Mouse (Mus musculus): Measurements from ENCODE around the gene Cox14.
A peak's percentile ranks its signal among the peaks of the same experiment; 100 is the strongest.
"Not testable (repeated sequence)": the region's sequence is repeated elsewhere in the genome, so short reads cannot be mapped to it uniquely, and the experiment has no call there.

Gene Cox14

DNA sequence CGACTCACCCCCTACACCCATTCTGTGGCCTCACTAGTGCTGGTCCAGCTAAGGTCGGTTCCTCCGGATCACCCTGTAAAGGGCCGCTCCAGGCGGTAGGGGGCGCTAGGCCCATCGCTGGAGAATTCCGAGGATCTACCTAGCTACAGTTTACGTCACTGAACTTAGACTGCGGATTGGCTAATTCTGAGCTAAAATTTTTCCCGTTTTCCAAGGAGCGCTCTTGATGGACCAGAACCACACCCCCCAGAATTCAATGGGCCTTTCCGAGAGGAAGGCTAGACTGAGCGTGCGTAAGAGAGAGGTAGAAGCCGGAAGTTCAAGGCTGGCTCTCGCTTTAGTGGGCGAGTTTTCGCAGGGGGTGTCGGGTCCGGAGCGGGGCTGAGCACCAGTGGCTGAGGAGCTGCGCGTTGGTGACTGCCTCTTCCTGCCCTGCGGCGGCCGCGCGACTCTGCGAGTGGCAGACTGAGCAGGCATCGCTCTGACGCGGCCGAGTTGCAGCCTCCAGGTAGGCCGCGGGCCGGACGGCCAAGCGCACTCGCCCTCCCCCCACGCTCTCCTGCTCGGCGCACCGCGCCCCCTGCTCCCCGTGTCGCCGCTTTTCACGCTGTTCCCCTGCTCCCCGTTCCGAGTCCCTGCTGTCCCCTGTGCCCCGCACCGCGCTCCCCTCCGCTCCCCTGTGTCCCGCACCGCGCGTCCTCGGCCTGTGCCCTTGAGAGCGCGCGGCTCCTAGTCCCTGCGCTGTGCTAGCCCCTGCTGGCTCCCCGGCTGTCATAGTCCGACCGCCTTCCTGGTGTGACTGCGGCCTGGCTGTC lies at the start of gene Cox14:
Gene Cox14 (plus strand): TSS at position 278 of the 815 bp plus-strand sequence.
- DNase-seq (ENCODE audit: low spot score) = peak; percentile 98

DNA sequence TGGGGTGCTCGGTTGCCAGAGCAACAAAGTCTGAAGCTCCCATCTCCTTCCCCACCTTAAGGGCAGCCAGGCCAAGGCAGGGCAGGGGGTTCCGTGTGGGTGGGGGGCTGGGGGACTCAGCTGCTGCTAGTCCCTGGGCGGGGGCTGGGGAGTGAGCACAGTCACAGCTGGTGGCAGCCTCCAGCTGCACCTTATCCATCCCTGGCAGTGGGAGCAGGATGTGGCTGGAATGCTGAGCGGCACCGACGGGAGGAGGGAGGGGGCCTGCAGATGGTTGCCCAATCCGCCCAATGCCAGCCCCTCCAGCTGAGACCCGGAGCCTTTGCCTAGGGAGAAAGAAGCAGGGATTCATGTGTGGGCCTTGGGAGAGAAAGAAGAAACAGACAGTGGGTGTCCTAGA lies 48.3 kb upstream of the Cox14 start:
- DNase-seq (ENCODE audit: low spot score) = no peak

GRCm38 (mm10) chr15:99678063-99678800 lies 47.2 kb upstream of the Cox14 start:
- DNase-seq (ENCODE audit: low spot score) = peak; percentile 41

DNA sequence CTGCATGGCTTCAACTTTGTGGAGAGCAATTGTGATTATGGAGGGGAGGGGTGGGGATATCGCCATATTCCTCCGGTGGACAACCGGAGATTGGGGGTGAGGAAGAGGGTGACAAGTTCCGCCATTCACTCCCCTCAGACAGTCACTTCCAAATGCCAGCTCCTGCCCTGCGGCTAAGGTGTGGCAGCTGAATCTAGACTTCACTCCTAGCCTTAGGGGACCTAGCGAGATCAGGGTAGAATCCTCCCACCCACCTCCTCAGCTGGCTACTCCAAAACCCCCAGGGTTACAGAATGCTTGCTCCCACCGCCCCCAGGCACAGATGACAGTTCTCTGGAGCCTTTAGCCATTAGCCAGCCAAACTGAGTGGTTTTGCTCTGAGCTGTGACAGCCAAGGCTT lies 46.4 kb upstream of the Cox14 start:
- DNase-seq (ENCODE audit: low spot score) = no peak

- peak; percentile 39 for DNase-seq (ENCODE audit: low spot score)
These were observed 42.5 kb upstream of the Cox14 start for GRCm38 (mm10) chr15:99682880-99683279.

- no peak for DNase-seq (ENCODE audit: low spot score)
These were observed 41.3 kb upstream of the Cox14 start for GRCm38 (mm10) chr15:99684156-99684555.

- peak; percentile 42 for DNase-seq (ENCODE audit: low spot score)
These were observed 36.7 kb upstream of the Cox14 start for GRCm38 (mm10) chr15:99688712-99689111.

DNA sequence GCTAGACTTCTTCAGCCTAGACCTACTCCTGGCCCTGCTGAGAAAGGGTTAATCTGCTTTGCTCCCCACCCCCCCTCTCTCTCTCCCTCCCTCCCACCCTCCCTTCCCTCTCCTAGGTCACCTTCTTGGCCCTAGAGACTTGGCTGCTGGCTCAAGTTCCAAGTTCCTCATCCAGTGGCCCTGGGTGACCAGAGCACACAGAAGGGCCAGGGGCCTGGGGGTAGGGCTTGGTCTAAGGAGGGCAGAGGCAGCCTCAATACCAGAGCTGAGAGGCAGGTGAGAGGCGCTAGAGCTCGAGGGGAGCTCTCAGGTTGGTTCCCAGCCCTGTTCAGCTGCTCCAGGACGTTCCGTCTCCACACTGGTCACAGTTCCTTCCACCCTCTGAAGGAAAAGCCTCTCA lies 34.5 kb upstream of the Cox14 start:
- no peak for DNase-seq (ENCODE audit: low spot score)

- DNase-seq (ENCODE audit: low spot score) = no peak
These were observed 33.4 kb upstream of the Cox14 start for GRCm38 (mm10) chr15:99691976-99692375.

- DNase-seq (ENCODE audit: low spot score) = no peak
These were observed 28.1 kb upstream of the Cox14 start for GRCm38 (mm10) chr15:99697309-99697708.

DNA sequence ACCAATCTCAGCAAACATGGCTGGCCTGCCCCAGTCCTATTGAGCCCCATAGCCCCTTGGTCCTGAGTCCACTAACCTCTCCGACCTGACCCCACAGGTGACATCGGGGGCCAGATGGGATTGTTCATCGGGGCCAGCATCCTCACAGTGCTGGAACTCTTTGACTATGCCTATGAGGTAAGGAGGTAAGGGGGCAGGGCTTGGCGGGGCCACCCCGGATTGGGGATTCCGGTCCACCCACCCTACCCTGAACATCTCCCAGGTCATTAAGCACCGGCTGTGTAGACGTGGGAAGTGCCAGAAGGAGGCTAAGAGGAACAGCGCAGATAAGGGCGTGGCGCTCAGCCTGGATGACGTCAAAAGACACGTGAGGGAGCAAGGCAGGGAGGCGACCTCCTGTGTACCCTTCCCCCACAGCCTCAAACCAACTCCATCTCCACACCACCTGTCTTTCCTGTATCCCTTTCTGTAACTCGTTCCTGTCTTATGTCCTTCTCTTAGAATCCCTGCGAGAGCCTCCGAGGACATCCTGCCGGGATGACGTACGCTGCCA lies 26.8 kb upstream of the Cox14 start:
- DNase-seq (ENCODE audit: low spot score) = no peak

DNA sequence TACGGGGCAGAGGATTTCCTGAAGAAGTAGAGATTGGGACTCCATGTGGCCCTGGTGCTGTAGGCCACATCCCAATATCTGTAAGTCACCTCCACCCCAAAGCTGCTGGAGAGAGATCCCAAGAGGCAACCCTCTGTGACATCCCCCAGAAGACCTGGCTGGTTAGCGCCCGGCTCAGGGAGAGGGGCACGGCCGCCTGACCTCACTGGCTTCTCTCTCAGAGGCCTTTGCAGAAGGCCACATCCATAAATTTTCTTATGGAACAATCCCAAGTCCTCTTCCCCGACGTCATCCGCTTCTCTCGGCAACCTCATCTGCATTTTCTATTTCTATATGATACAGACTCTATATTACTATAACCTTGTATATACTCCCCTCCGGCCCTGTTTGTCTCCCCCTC lies 25.7 kb upstream of the Cox14 start:
- no peak for DNase-seq (ENCODE audit: low spot score)

- no peak for DNase-seq (ENCODE audit: low spot score)
These were observed 25.0 kb upstream of the Cox14 start for GRCm38 (mm10) chr15:99700219-99701106.

DNA sequence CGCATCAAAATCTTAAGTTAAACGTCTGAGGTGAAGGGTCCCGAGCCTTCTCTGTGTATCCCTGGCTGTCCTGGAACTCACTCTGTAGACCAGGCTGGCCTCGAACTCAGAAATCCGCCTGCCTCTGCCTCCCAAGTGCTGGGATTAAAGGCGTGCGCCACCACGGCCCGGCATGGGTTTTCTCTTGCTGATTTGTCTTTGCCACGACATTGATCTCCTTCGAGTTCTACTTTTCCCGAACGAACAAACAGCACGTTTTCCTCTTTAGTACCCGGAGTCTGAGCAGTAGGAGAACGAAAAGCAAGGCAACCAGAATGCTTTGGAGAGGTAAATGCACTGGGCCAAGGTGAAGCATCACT lies 23.8 kb upstream of the Cox14 start:
- DNase-seq (ENCODE audit: low spot score) = not testable (repeated sequence)

- peak; percentile 90 for DNase-seq (ENCODE audit: low spot score)
These were observed 23.2 kb upstream of the Cox14 start, which contains the start of gene Smarcd1 for GRCm38 (mm10) chr15:99701999-99702900. TSS of gene Smarcd1 (plus strand) at chr15:99702129.

GRCm38 (mm10) chr15:99703104-99703503 lies 22.3 kb upstream of the Cox14 start:
- no peak for DNase-seq (ENCODE audit: low spot score)

GRCm38 (mm10) chr15:99703676-99704040 lies 21.8 kb upstream of the Cox14 start:
- DNase-seq (ENCODE audit: low spot score) = no peak

DNA sequence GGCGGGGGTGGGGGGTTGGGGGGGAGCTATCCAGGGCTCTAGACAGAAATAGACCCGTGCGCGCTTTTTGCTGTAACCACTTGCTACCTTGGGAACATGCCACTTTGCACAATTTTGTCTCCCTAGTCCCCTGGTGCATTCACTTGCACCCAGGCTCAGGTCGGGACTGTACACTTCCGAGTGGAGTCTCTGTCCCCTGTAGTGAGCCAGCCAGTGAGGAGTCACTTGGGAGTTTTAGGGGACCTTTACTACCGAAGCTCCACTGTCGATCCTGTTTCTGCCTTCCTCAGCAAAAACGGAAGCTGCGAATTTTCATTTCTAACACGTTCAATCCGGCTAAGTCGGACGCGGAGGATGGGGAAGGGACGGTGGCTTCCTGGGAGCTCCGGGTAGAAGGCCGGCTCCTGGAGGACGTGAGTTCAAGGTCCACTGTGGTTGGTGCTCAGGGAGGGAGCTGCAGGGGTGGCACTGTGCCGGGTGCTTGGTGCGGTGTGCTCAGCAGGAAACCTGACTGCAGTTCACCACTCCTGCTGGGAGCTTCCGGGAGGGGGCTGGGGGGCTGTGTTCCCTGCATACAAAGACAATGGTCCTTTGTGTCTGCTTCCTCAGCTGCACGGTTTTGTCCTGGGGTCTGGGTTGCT lies 21.3 kb upstream of the Cox14 start:
- no peak for DNase-seq (ENCODE audit: low spot score)

DNA sequence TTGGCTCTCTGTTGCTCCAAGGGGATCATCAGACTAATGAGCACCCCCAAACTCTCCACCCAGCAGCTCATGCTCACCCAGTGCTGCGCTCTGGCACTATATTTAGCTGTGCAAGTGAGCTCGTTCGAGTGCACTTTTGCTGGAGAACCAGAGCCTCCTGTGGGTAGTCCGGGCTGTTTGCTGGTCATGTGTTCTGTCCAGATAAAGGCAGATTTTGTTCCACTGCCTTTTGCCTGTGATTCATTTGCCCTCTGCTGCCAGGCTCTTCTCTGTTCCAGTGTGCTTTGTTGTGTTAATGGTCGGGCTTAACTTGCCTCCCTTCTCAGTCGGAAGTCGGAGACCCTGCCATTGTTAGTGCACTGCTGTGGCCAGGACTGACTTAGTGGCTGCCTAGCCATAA lies 20.5 kb upstream of the Cox14 start:
- no peak for DNase-seq (ENCODE audit: low spot score)

DNA sequence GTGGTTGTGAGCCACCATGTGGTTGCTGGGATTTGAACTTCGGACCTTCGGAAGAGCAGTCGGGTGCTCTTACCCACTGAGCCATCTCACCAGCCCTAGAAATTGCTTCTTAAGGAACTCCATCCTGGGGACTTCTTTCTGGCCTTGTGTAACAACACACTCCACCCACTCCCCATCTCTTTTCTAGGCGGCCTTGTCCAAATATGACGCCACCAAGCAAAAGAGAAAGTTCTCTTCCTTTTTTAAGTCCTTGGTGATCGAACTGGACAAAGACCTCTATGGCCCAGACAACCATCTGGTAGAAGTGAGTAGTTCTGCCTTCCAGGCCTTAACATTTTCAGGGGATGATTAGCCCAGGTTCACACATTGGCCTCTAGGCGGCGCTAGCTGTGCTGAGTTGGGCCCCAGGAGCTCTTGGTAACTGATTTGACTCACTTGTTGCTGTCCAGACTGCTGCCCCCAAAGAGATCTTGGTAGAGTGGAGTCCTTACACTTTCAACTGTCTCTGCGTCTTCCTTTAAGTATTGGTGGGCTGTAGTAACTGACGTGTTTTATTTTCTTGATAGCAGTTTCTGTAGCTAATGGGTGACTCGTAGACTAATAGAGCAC lies 19.9 kb upstream of the Cox14 start, which contains the start of gene Gm17349:
Gene Gm17349 (minus strand): TSS at position 51 of the 609 bp plus-strand sequence.
- peak; percentile 67 for DNase-seq (ENCODE audit: low spot score)
